Mouse (Mus musculus) bone marrow macrophage, adult 2 months (primary cell): Measurements from ENCODE around the gene Elovl2.

Experiments used
- CTCF ChIP-seq: IDR thresholded peaks from 2 replicates; pipeline ENCODE4 v1.5.1; 2012; ENCODE audit warnings: low read depth, mild to moderate bottlenecking, low read length, moderate library complexity
- POLR2A ChIP-seq: IDR thresholded peaks from 2 replicates; pipeline ENCODE4 v1.6.1; 2012; ENCODE audit warnings: mild to moderate bottlenecking, low read depth, low read length, borderline replicate concordance

GRCm38 (mm10) chr13:41206241-41206640, 14.0 kb downstream of the Elovl2 start:
- no peak for TF ChIP-seq CTCF
- TF ChIP-seq POLR2A = no peak
